24 mouse cellular contexts compared by ENCODE assay signal in the genomic region with DNA sequence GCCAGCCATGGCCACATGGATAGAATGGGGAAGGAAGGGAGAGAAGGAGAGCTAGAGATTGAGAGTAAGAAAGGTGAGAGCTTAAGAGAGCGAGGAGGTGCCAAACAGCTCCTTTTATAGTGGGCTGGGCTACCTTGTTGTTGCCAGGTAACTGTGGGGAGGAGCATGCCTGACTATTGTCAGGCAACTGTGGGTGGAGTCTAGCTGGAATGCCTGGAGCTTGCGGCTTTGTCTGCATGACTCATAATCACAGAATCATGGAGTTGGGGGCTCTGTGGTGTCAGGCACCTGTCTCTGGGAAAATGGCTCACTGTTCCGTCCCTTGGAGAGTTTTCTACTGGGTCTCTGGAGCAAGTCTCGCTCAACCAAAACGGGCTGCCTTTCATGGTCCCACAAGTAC. TPM values are rescaled to one million over a fixed set of nuclear protein-coding genes. Genes with fewer than 3 reads are reported as not detected.
A peak's percentile ranks its signal among the peaks of the same experiment; 100 is the strongest.
DNase-seq lines count a peak whose midpoint lies in the region; ATAC-seq and TF ChIP-seq lines count a peak whose summit lies in the region.
"Had no signal": no experiment of that assay in that cellular context is flagged by ENCODE, and none has a peak within 500 bp of the region (broad histone marks: within the 10 kb centered on the region; RNA-seq: fewer than 3 reads in every experiment).

No protein-coding gene starts in this region.

- no peak overlapping the region for H3K4me3 ChIP-seq in lung, embryonic 14.5 days (ENCODE audit: low read depth, low read length)
- H3K4me3 ChIP-seq: forebrain, embryonic 12.5 days; hindbrain, embryonic 12.5 days; hindbrain, embryonic 15.5 days had no signal

- 68% methylated on average over 5 of the region's 5 CpGs for WGBS in lung, embryonic 14.5 days

- peak; percentile 3 for DNase-seq in lung, embryonic 14.5 days
- no peak for DNase-seq in lung, postnatal 14 days
- DNase-seq in ES-CJ7 (ENCODE audit: low read depth, low spot score) (peak; percentile 54), ZHBTc4 (ENCODE audit: low read depth, low spot score) (peak; percentile 81)
- peak; percentile 20 for DNase-seq in Muller cell, postnatal 12 days (ENCODE audit: inconsistent ontology term)
- DNase-seq in gastrocnemius, adult 18-20 months (ENCODE audit: low spot score): no peak
- DNase-seq in layer of hippocampus, adult 18-20 months (ENCODE audit: low spot score in 2 of 2): no peak
- DNase-seq: adrenal gland, postnatal 10 days; adrenal gland, postnatal 36 days; cerebellum, adult 18-20 months; cerebellum, adult 9-10 months; cerebellum, postnatal 14 days; gastrocnemius, postnatal 10 days; gastrocnemius, postnatal 36 days; heart, adult 11 months; kidney, adult 2 months had no signal

- H3K9ac ChIP-seq in lung, embryonic 14.5 days: no peak overlapping the region
- H3K9ac ChIP-seq: forebrain, embryonic 12.5 days; hindbrain, embryonic 12.5 days; hindbrain, embryonic 15.5 days had no signal

- H3K4me2 ChIP-seq in lung, embryonic 14.5 days: no peak overlapping the region
- H3K4me2 ChIP-seq: forebrain, embryonic 12.5 days; heart, embryonic 11.5 days; hindbrain, embryonic 12.5 days; hindbrain, embryonic 15.5 days had no signal

- H3K4me1 ChIP-seq in lung, embryonic 14.5 days (ENCODE audit: insufficient read depth): no peaks in the 10 kb centered on the region
- H3K4me1 ChIP-seq: forebrain, embryonic 12.5 days; hindbrain, embryonic 12.5 days; hindbrain, embryonic 15.5 days had no signal

- H3K9me3 ChIP-seq in lung, embryonic 14.5 days (ENCODE audit: low read depth, low read length): no peaks in the 10 kb centered on the region
- H3K9me3 ChIP-seq: forebrain, embryonic 12.5 days; hindbrain, embryonic 12.5 days; hindbrain, embryonic 15.5 days had no signal

- no peak overlapping the region for H3K27ac ChIP-seq in lung, embryonic 14.5 days (ENCODE audit: low read depth)
- H3K27ac ChIP-seq: forebrain, embryonic 12.5 days; hindbrain, embryonic 12.5 days; hindbrain, embryonic 15.5 days had no signal

- H3K36me3 ChIP-seq in lung, embryonic 14.5 days (ENCODE audit: insufficient read depth): no peaks in the 10 kb centered on the region
- H3K36me3 ChIP-seq: forebrain, embryonic 12.5 days; hindbrain, embryonic 12.5 days; hindbrain, embryonic 15.5 days had no signal

- no peak for ATAC-seq in lung, embryonic 14.5 days (ENCODE audit: insufficient read depth)
- ATAC-seq: CD4-positive, CD25-positive, alpha-beta regulatory T cell, adult 4 months; intestine, postnatal 0 days had no signal

- no peak for TF ChIP-seq CTCF in lung, embryonic 14.5 days (IDR thresholded peaks at IDR 0.05; ENCODE audit: low read depth)

- H3K27me3 ChIP-seq in lung, embryonic 14.5 days (ENCODE audit: insufficient read depth, low read length): no peaks in the 10 kb centered on the region
- H3K27me3 ChIP-seq: forebrain, embryonic 12.5 days; hindbrain, embryonic 12.5 days; hindbrain, embryonic 15.5 days had no signal

RNA-seq across cellular contexts. Expression of a gene that starts 29.8 kb away (rescaled TPM):
- polyA plus RNA-seq in lung, embryonic 14.5 days (2014; fragmentation: Nextera tagmentation; extraction: Ambion mirVana): 0.75 and 0.95 TPM in 2 replicates
- total RNA-seq in gastrocnemius, adult 18-20 months (2021): under 1 TPM; 0.05 to 0.09 TPM
- under 1 TPM; 0.69 to 0.79 TPM for total RNA-seq in layer of hippocampus, adult 18-20 months (2021)
- polyA plus RNA-seq: C2C12 had no signal

RNA-seq across cellular contexts. Expression of a gene that starts 30.1 kb away (rescaled TPM):
- 1.6 and 2.7 TPM in 2 replicates for polyA plus RNA-seq in lung, embryonic 14.5 days (2014; fragmentation: Nextera tagmentation; extraction: Ambion mirVana)
- total RNA-seq in gastrocnemius, adult 18-20 months (2021): under 1 TPM in 1 of 2 experiments, not detected in 1; 0.62 TPM
- 1 to 10 TPM in 1 of 2 experiments, under 1 TPM in 1; 0.91 to 2.0 TPM for total RNA-seq in layer of hippocampus, adult 18-20 months (2021)
- total RNA-seq: hematopoietic stem cell, adult 5-6 weeks had no signal
- polyA plus RNA-seq: C2C12 had no signal

Comparison
In these comparisons a context has a peak if more than half of its experiments do, and no peak if none do; other contexts are left out.
1. DNase-seq: peak in lung, embryonic 14.5 days (single experiment), ES-CJ7 (single experiment), Muller cell, postnatal 12 days (single experiment) and ZHBTc4 (single experiment); none in lung, postnatal 14 days (single experiment), gastrocnemius, adult 18-20 months (single experiment) and layer of hippocampus, adult 18-20 months (0 of 2).